Mouse (Mus musculus): ENCODE measurements around the gene Ap5z1. TPM values are rescaled to one million over a fixed set of nuclear protein-coding genes. Genes with fewer than 3 reads are reported as not detected.

Ap5z1 gene
- total RNA-seq, 2 experiments from 2014 or later, result 6.2 to 6.4 TPM

GRCm38 (mm10) chr5:142505695-142506423 is 42.1 kb downstream of the Ap5z1 start:
- DNase-seq, result no peak

GRCm38 (mm10) chr5:142509141-142510060 is 45.7 kb downstream of the Ap5z1 start:
- DNase-seq, result no peak
- intact Hi-C loops (cut with DNase I), result no loop called here

More at GRCm38 (mm10) chr5:142505695-142506423, 42.1 kb downstream of the Ap5z1 start:
- intact Hi-C loops (cut with DNase I), result no loop called here

GRCm38 (mm10) chr5:142510061-142510414 is 46.3 kb downstream of the Ap5z1 start:
- intact Hi-C loops (cut with DNase I), result no loop called here
- no peak for DNase-seq

- no peak for DNase-seq
- intact Hi-C loops (cut with DNase I), result no loop called here
These were observed 48.4 kb downstream of the Ap5z1 start for GRCm38 (mm10) chr5:142512112-142512511.

- intact Hi-C loops (cut with DNase I), result no loop called here
- no peak for DNase-seq
These were observed 55.2 kb downstream of the Ap5z1 start for GRCm38 (mm10) chr5:142518973-142519372.

- no peak for DNase-seq
- intact Hi-C loops (cut with DNase I), result no loop called here
These were observed 56.6 kb downstream of the Ap5z1 start for GRCm38 (mm10) chr5:142520360-142520759.

GRCm38 (mm10) chr5:142521195-142521866 is 57.6 kb downstream of the Ap5z1 start:
- intact Hi-C loops (cut with DNase I), result no loop called here
- no peak for DNase-seq

GRCm38 (mm10) chr5:142524711-142525464 is 61.1 kb downstream of the Ap5z1 start:
- intact Hi-C loops (cut with DNase I), result no loop called here
- no peak for DNase-seq

Other genes with a start within 250 kb of the Ap5z1 start
- gene Foxk1, start 62.4 kb upstream of the Ap5z1 start, total RNA-seq (2021), result 10 to 100 TPM; 15.7 to 15.8 TPM
- gene Papolb, start 66.1 kb downstream of the Ap5z1 start, total RNA-seq (2021), result under 1 TPM in 1 of 2 experiments, not detected in 1; 0.14 TPM
- gene Radil, start 87.2 kb downstream of the Ap5z1 start, total RNA-seq (2021), result 1 to 10 TPM; 1.3 to 1.7 TPM
- gene Mmd2, start 144.9 kb downstream of the Ap5z1 start, total RNA-seq (2021), result under 1 TPM in 1 of 2 experiments, not detected in 1; 0.28 TPM
- 10 to 100 TPM; 41.0 to 45.1 TPM for gene Wipi2, start 163.8 kb downstream of the Ap5z1 start, total RNA-seq (2021)
- gene Slc29a4, start 228.6 kb downstream of the Ap5z1 start, total RNA-seq (2021), result under 1 TPM; 0.08 to 0.25 TPM

Measured in heart, postnatal 36 days (tissue).